Mouse (Mus musculus) cerebral cortex, adult 2 months (tissue): ENCODE measurements around the gene Sectm1b.

Experiments
- WGBS: fragments of 180-500 bp; shearing (Covaris S2); methylation state at CpG from one replicate; pipeline ENCODE4 v1.1.7; 2018; 5-methylcytosine and 5-hydroxymethylcytosine counted together

Sectm1b gene

GRCm38 (mm10) chr11:121063379-121063778 is at the start of gene Sectm1b:
Gene Sectm1b (minus strand): TSS chr11:121063569.
- 77% methylated on average over 5 of the region's 5 CpGs for WGBS

GRCm38 (mm10) chr11:121112091-121112775 is 48.9 kb upstream of the Sectm1b start:
- 68% methylated on average over 5 of the region's 5 CpGs for WGBS

GRCm38 (mm10) chr11:121111601-121112000 is 48.2 kb upstream of the Sectm1b start:
- 94% methylated on average over 1 of the region's 1 CpGs for WGBS

- 78% methylated on average over 3 of the region's 3 CpGs for WGBS
Measured at GRCm38 (mm10) chr11:121111051-121111450, 47.7 kb upstream of the Sectm1b start.

GRCm38 (mm10) chr11:121109986-121110385 is 46.6 kb upstream of the Sectm1b start:
- WGBS, result 20% methylated on average over 2 of the region's 2 CpGs

- WGBS, result 62% methylated on average over 9 of the region's 9 CpGs
Measured at GRCm38 (mm10) chr11:121108061-121108460, 44.7 kb upstream of the Sectm1b start.

GRCm38 (mm10) chr11:121107242-121107641 is 43.9 kb upstream of the Sectm1b start:
- 82% methylated on average over 1 of the region's 1 CpGs for WGBS

- WGBS, result 89% methylated on average over 4 of the region's 4 CpGs
Measured at GRCm38 (mm10) chr11:121101124-121101805, 37.9 kb upstream of the Sectm1b start.

GRCm38 (mm10) chr11:121100692-121101091 is 37.3 kb upstream of the Sectm1b start:
- WGBS, result 73% methylated on average over 7 of the region's 7 CpGs

- WGBS, result 71% methylated on average over 7 of the region's 7 CpGs
Measured at GRCm38 (mm10) chr11:121099762-121100161, 36.4 kb upstream of the Sectm1b start.

GRCm38 (mm10) chr11:121092606-121093585 is 29.5 kb upstream of the Sectm1b start:
- WGBS, result 93% methylated on average over 14 of the region's 14 CpGs

- WGBS, result 42% methylated on average over 4 of the region's 4 CpGs
Measured at GRCm38 (mm10) chr11:121090943-121091342, 27.6 kb upstream of the Sectm1b start.

- WGBS, result 91% methylated on average over 2 of the region's 2 CpGs
Measured at GRCm38 (mm10) chr11:121089756-121090546, 26.6 kb upstream of the Sectm1b start.

- WGBS, result 89% methylated on average over 6 of the region's 6 CpGs
Measured at GRCm38 (mm10) chr11:121088997-121089396, 25.6 kb upstream of the Sectm1b start.

GRCm38 (mm10) chr11:121086296-121086695 is 22.9 kb upstream of the Sectm1b start:
- WGBS, result 68% methylated on average over 4 of the region's 4 CpGs

GRCm38 (mm10) chr11:121085181-121085580 is 21.8 kb upstream of the Sectm1b start:
- WGBS, result 78% methylated on average over 5 of the region's 5 CpGs

GRCm38 (mm10) chr11:121082857-121083500 is 19.6 kb upstream of the Sectm1b start:
- 60% methylated on average over 6 of the region's 6 CpGs for WGBS

GRCm38 (mm10) chr11:121082250-121082649 is 18.9 kb upstream of the Sectm1b start:
- WGBS, result 77% methylated on average over 3 of the region's 3 CpGs

GRCm38 (mm10) chr11:121081120-121081519 is 17.8 kb upstream of the Sectm1b start, which contains the start of gene Sectm1a:
Gene Sectm1a (minus strand): TSS chr11:121081220.
- WGBS, result 82% methylated on average over 3 of the region's 3 CpGs

- WGBS, result 96% methylated on average over 8 of the region's 8 CpGs
Measured at GRCm38 (mm10) chr11:121080330-121080729, 17.0 kb upstream of the Sectm1b start.

- WGBS, result 81% methylated on average over 5 of the region's 5 CpGs
Measured at GRCm38 (mm10) chr11:121075655-121076054, 12.3 kb upstream of the Sectm1b start.
